8 mouse cellular contexts compared by ENCODE assay signal in genomic region chr4:45184521-45185330, GRCm38 (mm10). TPM values are rescaled to one million over a fixed set of nuclear protein-coding genes. Genes with fewer than 3 reads are reported as not detected.
DNase-seq lines count a peak whose midpoint lies in the region; ATAC-seq and TF ChIP-seq lines count a peak whose summit lies in the region.

Gene Frmpd1, plus strand, starts transcription at chr4:45184875.

- H3K9ac ChIP-seq in lung, embryonic 14.5 days, result peak within 1 kb of the TSS; percentile 60

- peaks cover 29% of the 10 kb centered on the region for H3K27me3 ChIP-seq in lung, embryonic 14.5 days (ENCODE audit: insufficient read depth, low read length)

- no peak for TF ChIP-seq CTCF in lung, embryonic 14.5 days (IDR thresholded peaks at IDR 0.05; ENCODE audit: low read depth)

- no peak within 1 kb of the TSS; the same call in 1 of the 2 replicates for H3K27ac ChIP-seq in lung, embryonic 14.5 days (ENCODE audit: low read depth)

- peak; percentile 83 for ATAC-seq in frontal cortex, adult (ENCODE audit: low TSS enrichment)
- peak; percentile 85 for ATAC-seq in lung, embryonic 14.5 days (ENCODE audit: insufficient read depth)

- no peaks in the 10 kb centered on the region for H3K36me3 ChIP-seq in lung, embryonic 14.5 days (ENCODE audit: insufficient read depth)

- under 1% methylated on average over 66 of the region's 85 CpGs for WGBS in lung, embryonic 14.5 days

- peak within 1 kb of the TSS; percentile 61 for H3K4me3 ChIP-seq in lung, embryonic 14.5 days (ENCODE audit: low read depth, low read length)

- no peaks in the 10 kb centered on the region for H3K4me1 ChIP-seq in lung, embryonic 14.5 days (ENCODE audit: insufficient read depth)

- H3K4me2 ChIP-seq in lung, embryonic 14.5 days, result peak within 1 kb of the TSS; percentile 100

- peak; percentile 76 for DNase-seq in Muller cell, postnatal 12 days (ENCODE audit: inconsistent ontology term)
- DNase-seq in cerebellum, adult 8-10 months, result peak; percentile 14
- DNase-seq in heart, postnatal 4 days, result peak; percentile 67
- DNase-seq in layer of hippocampus, adult 8-10 months (ENCODE audit: low spot score in 2 of 2), result peak; percentile 21 to 41
- DNase-seq in lung, embryonic 14.5 days, result peak; percentile 81
- peak; percentile 76 for DNase-seq in ovary, postnatal 36 days (ENCODE audit: low spot score)
- peak; percentile 66 for DNase-seq in thymus, postnatal 4 days

- H3K9me3 ChIP-seq in lung, embryonic 14.5 days (ENCODE audit: low read depth, low read length), result no peaks in the 10 kb centered on the region

RNA-seq across cellular contexts. Expression of gene Frmpd1, which starts in this region (rescaled TPM):
- 1 to 10 TPM; 2.7 to 3.2 TPM for total RNA-seq in heart, postnatal 4 days (2021)
- total RNA-seq in layer of hippocampus, adult 8-10 months (2022), result 10 to 100 TPM; 10.0 to 14.9 (median 12.5) TPM
- polyA plus RNA-seq in lung, embryonic 14.5 days (2014; fragmentation: Nextera tagmentation; extraction: Ambion mirVana), result 0.18 and 0.69 TPM in 2 replicates

Comparison
In these comparisons a context has a peak if more than half of its experiments do, and no peak if none do; other contexts are left out.
1. Peak in DNase-seq, ATAC-seq, H3K4me3 ChIP-seq, H3K9ac ChIP-seq and H3K4me2 ChIP-seq in lung, embryonic 14.5 days; RNA of the gene not detected or under 1 TPM.
2. DNase-seq: peak in every context shown above with its lines; median percentile 81 in lung, embryonic 14.5 days; 76 in Muller cell, postnatal 12 days; 76 in ovary, postnatal 36 days; 67 in heart, postnatal 4 days; 66 in thymus, postnatal 4 days; 31 in layer of hippocampus, adult 8-10 months; 14 in cerebellum, adult 8-10 months.